Mouse (Mus musculus): ENCODE results near the gene Zfp541.

- no peak for TF ChIP-seq CTCF (IDR thresholded peaks at IDR 0.05; ENCODE audit: low read depth, low read length)
- no peak for TF ChIP-seq POLR2A (IDR thresholded peaks at IDR 0.05; ENCODE audit: extremely low read depth, insufficient read depth, low read length)
These were observed 26.0 kb downstream of the Zfp541 start for GRCm38 (mm10) chr7:16087587-16087986.
